Mouse (Mus musculus) hindbrain, embryonic 16.5 days (tissue): ENCODE data around the gene Usp30. TPM values are rescaled to one million over a fixed set of nuclear protein-coding genes. Genes with fewer than 3 reads are reported as not detected.

Experiments
- ATAC-seq: fragments of 200-750 bp; cut with Nextera tagmentation; 2 replicates; pipeline ENCODE4 v1.8.0; 2017; ENCODE audit warnings: moderate TSS enrichment, moderate library complexity
- H3K27ac ChIP-seq: fragments of 300-500 bp; sonication (generic); 2 replicates; pipeline ENCODE4 v1.5.1; 2014; ENCODE audit warnings: low read depth, mild to moderate bottlenecking, control low read depth, low read length, moderate library complexity
- H3K27me3 ChIP-seq: fragments of 300-500 bp; sonication (generic); replicated peaks from 2 replicates; pipeline ENCODE4 v1.6.1; 2014; ENCODE audit warnings: low read length; ENCODE audit not compliant: control insufficient read depth, insufficient read depth
- H3K36me3 ChIP-seq: fragments of 300-500 bp; sonication (generic); 2 replicates; pipeline ENCODE4 v1.6.1; 2014; ENCODE audit warnings: mild to moderate bottlenecking, low read length, moderate library complexity, mixed read lengths; ENCODE audit not compliant: control insufficient read depth, insufficient read depth
- H3K4me1 ChIP-seq: fragments of 300-500 bp; sonication (generic); 2 replicates; pipeline ENCODE4 v1.6.1; 2014; ENCODE audit warnings: low read depth, low read length; ENCODE audit not compliant: control insufficient read depth, insufficient read depth
- H3K4me2 ChIP-seq: fragments of 300-500 bp; sonication (generic); 2 replicates; pipeline ENCODE4 v1.6.1; 2014; ENCODE audit warnings: mild to moderate bottlenecking, low read length, control low read depth, moderate library complexity
- H3K4me3 ChIP-seq: fragments of 300-500 bp; sonication (generic); 2 replicates; pipeline ENCODE4 v1.5.1; 2014; ENCODE audit warnings: mild to moderate bottlenecking, low read length, control low read depth, moderate library complexity
- H3K9ac ChIP-seq: fragments of 300-500 bp; sonication (generic); 2 replicates; pipeline ENCODE4 v1.6.1; 2014; ENCODE audit warnings: low read depth, mild to moderate bottlenecking, control low read depth, low read length, moderate library complexity
- H3K9me3 ChIP-seq: fragments of 300-500 bp; sonication (generic); 2 replicates; pipeline ENCODE4 v1.6.1; 2014; ENCODE audit warnings: mild to moderate bottlenecking, low read length, moderate library complexity; ENCODE audit not compliant: control insufficient read depth
- WGBS: fragments of 180-500 bp; shearing (Covaris S2); extraction: QIAGEN DNeasy Blood & Tissue Kit; methylation state at CpG from one replicate; pipeline ENCODE4 v1.1.7; 2014; 5-methylcytosine and 5-hydroxymethylcytosine counted together
- polyA plus RNA-seq: library from polyadenylated mRNA; unstranded; fragments of >200 nt; fragmentation: Nextera tagmentation; extraction: Ambion mirVana; gene quantifications from 2 replicates; pipeline ENCODE4 v1.2.1, GENCODE M21; 2015

Usp30 gene
- polyA plus RNA-seq, 1 experiment from 2014 or later: 18.6 TPM

DNA sequence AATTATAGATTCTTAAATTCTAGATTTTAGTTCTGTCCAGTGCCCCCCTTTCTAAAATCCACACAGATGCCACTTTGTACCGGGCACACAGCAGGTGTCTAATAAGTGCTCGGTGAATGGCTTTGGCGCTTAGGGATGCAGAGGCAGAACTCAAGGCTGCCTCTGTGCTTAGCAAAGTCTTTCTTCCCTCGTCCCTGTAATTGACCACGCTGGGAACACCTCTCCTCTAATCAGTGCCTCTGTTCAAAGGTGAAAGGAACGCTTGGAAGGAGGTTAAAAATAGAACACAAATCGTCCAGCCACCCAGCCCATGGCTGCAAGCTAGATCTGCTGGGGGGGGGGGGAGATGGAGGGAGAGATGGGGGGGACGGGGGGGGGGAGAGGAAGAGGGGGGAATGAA, 24.8 kb upstream of the Usp30 start:
- Histone ChIP-seq H3K36me3 (peaks cover 6% of the 10 kb centered on the region), H3K27ac (no peak overlapping the region), H3K9ac (no peak overlapping the region), H3K27me3 (no peaks in the 10 kb centered on the region), H3K4me1 (no peaks in the 10 kb centered on the region), H3K4me2 (no peak overlapping the region), H3K4me3 (no peak overlapping the region), H3K9me3 (no peaks in the 10 kb centered on the region)
- ATAC-seq: no peak
- 24% methylated on average over 8 of the region's 8 CpGs for WGBS

DNA sequence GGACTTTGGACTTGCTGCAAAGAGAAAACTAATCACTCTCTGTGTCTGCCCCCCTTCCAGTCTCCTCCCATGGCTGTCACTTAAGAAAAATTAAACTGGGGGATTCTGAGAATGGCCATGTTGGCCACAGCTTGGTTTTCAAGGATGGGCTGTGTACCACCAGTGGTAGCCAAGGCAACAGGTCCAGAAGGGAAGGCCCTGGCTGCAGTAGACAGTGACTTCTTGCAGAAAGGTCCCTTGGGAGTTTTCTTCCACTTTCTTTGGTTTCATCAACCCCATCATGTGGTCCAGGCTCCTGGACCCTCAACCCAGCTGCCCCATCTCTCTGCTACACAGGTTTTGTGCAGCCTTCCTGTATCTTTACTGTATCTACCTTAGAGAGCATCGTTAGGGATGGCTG, 24.4 kb upstream of the Usp30 start:
- ATAC-seq: no peak
- no peak overlapping the region for H3K9ac ChIP-seq
- no peaks in the 10 kb centered on the region for H3K27me3 ChIP-seq
- H3K4me2 ChIP-seq: no peak overlapping the region
- H3K27ac ChIP-seq: no peak overlapping the region
- H3K4me3 ChIP-seq: no peak overlapping the region
- H3K4me1 ChIP-seq: no peaks in the 10 kb centered on the region
- WGBS: 81% methylated on average over 1 of the region's 1 CpGs
- no peaks in the 10 kb centered on the region for H3K9me3 ChIP-seq
- peaks cover 6% of the 10 kb centered on the region for H3K36me3 ChIP-seq

DNA sequence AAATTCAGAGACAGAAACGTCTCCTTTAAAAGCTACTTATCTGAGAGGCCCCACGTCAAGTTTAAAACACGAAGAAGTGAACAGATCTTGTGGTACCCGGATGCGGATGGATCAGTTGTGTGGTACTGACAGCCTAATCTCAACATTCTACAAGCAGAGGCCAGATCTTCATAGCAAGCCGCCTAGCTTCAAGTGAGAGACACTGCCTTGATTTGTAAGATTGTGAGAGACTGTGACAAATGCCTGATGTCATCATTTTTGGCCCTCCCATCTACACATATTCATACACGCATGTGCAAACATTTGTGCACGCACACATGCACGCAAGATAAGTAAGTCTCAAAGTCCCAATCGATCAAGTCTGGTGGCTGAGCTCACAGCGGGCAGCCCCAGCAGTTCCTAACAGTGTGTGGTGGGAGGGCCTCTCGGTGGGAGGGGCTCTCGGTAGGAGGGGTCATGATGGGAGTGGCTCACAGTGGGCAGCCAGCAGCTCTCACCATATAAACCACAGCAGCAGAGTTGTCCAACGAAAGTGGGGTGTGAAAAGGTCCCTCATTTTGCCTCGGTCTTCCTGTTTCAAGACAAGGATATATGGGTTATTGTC, 23.8 kb upstream of the Usp30 start:
- no peak overlapping the region for H3K4me3 ChIP-seq
- no peaks in the 10 kb centered on the region for H3K4me1 ChIP-seq
- H3K9ac ChIP-seq: no peak overlapping the region
- no peaks in the 10 kb centered on the region for H3K9me3 ChIP-seq
- H3K36me3 ChIP-seq: peaks cover 6% of the 10 kb centered on the region
- WGBS: 27% methylated on average over 15 of the region's 15 CpGs
- H3K4me2 ChIP-seq: no peak overlapping the region
- peak; percentile 37; the same call in 1 of the 2 replicates for ATAC-seq
- H3K27ac ChIP-seq: no peak overlapping the region
- H3K27me3 ChIP-seq: no peaks in the 10 kb centered on the region

DNA sequence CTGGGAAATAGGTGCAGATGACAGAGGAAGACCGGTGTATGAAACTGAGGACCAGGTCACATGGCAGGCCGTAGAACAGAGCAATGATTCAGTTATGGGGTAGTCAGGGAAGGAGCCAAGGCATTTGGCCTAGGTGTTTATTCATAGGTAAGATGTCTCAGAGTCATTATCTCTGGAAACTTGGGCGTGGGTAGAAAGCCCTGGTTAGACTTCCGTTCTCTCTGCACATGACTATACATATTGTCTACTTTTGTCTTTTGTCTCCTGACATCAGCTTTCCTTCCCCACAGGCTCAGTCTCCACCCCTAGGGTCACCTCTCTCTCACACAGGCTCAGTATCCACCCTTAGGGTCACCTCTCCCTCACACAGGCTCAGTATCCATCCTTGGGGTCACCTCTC, 21.5 kb upstream of the Usp30 start:
- no peak for ATAC-seq
- no peak overlapping the region for H3K27ac ChIP-seq
- H3K4me2 ChIP-seq: no peak overlapping the region
- H3K9me3 ChIP-seq: no peaks in the 10 kb centered on the region
- no peak overlapping the region for H3K9ac ChIP-seq
- WGBS: 87% methylated on average over 4 of the region's 4 CpGs
- H3K36me3 ChIP-seq: 0 out of 2 replicates have a peak, but pooled peaks cover 3% of the 10 kb centered on the region
- H3K4me1 ChIP-seq: no peaks in the 10 kb centered on the region
- H3K27me3 ChIP-seq: no peaks in the 10 kb centered on the region
- H3K4me3 ChIP-seq: no peak overlapping the region

DNA sequence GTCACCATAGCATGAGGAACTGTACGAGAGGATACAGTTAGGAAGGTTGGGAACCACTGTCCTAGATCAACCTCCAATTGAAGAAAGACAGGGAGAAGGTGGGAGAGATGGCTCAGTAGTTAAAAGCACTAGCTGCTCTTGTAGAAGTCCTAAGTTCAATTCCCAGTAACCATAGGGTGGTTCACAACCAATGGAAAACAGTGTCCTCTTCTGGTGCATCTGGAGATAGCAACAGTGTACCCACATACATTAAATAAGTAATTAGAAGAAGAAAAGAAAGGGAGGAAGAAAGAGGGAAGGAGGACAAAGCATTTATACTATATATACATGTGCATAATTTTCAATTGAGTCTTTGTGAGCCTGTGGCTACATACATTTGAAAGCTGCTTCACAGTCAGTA, 20.1 kb upstream of the Usp30 start:
- H3K9me3 ChIP-seq: no peaks in the 10 kb centered on the region
- no peaks in the 10 kb centered on the region for H3K4me1 ChIP-seq
- H3K27ac ChIP-seq: no peak overlapping the region
- H3K36me3 ChIP-seq: 0 out of 2 replicates have a peak, but pooled peaks cover 3% of the 10 kb centered on the region
- WGBS: 76% methylated on average over 1 of the region's 1 CpGs
- H3K4me2 ChIP-seq: no peak overlapping the region
- no peak overlapping the region for H3K4me3 ChIP-seq
- H3K9ac ChIP-seq: no peak overlapping the region
- no peaks in the 10 kb centered on the region for H3K27me3 ChIP-seq
- no peak for ATAC-seq

DNA sequence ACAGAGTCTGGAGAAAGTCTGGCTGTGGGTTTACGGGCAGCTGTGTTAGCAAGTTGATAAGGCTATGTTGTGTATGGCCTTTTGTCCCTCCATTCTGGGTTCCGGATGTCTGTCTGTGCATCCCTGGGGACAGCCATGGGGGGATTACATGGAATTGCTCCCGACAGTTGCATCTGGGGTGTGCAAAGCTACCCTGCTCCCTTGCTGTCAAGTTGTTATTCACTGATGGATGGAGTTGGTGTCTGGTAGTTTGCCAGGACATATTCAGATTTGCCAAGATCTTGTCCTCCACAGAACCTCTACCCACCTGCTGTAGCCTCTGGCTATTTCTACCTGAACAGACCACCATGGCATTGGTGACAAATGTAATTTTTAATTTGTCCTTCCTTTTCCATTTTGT, 19.1 kb upstream of the Usp30 start:
- 71% methylated on average over 3 of the region's 3 CpGs for WGBS

DNA sequence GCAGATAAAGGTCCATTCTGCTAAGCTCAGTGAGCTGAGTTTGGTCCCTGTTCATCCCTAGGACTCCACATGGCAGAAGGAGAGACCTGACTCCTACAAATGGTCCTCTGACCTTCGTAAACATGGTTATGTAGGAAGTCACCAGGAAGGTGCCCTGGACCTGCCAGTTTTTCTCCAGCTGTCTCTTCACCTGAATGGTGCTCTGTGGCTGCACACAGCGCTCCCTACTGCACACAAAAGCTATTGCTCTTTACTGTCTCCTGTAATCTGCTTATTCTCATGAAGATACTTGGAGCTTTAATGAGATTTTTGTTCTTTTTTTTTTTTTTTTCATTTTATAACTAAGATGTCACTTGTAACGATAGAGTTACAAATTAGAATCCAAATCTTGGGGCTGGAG, 18.7 kb upstream of the Usp30 start:
- H3K9me3 ChIP-seq: no peaks in the 10 kb centered on the region
- 52% methylated on average over 3 of the region's 3 CpGs for WGBS
- H3K27me3 ChIP-seq: no peaks in the 10 kb centered on the region
- H3K27ac ChIP-seq: no peak overlapping the region
- peaks cover under 1% of the 10 kb centered on the region; the same call in 1 of the 2 replicates for H3K36me3 ChIP-seq
- H3K9ac ChIP-seq: no peak overlapping the region
- H3K4me1 ChIP-seq: no peaks in the 10 kb centered on the region
- H3K4me3 ChIP-seq: no peak overlapping the region
- no peak for ATAC-seq
- no peak overlapping the region for H3K4me2 ChIP-seq

More for the DNA sequence above, 19.1 kb upstream of the Usp30 start:
- Histone ChIP-seq H3K9ac (no peak overlapping the region), H3K4me1 (no peaks in the 10 kb centered on the region), H3K4me3 (no peak overlapping the region), H3K9me3 (no peaks in the 10 kb centered on the region), H3K27ac (no peak overlapping the region), H3K4me2 (no peak overlapping the region), H3K36me3 (peaks cover 3% of the 10 kb centered on the region; the same call in 1 of the 2 replicates), H3K27me3 (no peaks in the 10 kb centered on the region)
- no peak for ATAC-seq

DNA sequence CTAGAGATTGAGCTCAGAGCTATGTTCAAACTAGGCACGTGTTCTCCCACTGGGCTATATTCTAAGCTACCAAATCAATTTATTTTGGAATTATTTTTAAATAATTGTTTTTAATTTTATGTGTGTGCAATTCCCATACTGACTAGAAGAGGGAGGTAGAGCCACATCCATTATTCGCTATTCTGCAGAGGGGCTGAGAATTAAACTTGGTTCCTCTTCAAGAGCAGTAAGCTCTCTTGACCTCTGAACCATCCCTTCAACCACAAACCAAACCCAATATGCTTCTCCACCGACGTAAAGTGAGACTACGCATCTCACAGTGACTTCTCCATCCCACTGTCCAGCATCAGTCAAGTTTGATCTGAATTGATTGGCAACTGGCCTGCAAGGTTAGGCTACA, 18.1 kb upstream of the Usp30 start:
- no peak overlapping the region for H3K9ac ChIP-seq
- 84% methylated on average over 5 of the region's 5 CpGs for WGBS
- H3K9me3 ChIP-seq: no peaks in the 10 kb centered on the region
- no peaks in the 10 kb centered on the region for H3K4me1 ChIP-seq
- ATAC-seq: no peak
- no peaks in the 10 kb centered on the region; the same call in 1 of the 2 replicates for H3K36me3 ChIP-seq
- no peaks in the 10 kb centered on the region for H3K27me3 ChIP-seq
- no peak overlapping the region for H3K4me2 ChIP-seq
- H3K4me3 ChIP-seq: no peak overlapping the region
- H3K27ac ChIP-seq: no peak overlapping the region

DNA sequence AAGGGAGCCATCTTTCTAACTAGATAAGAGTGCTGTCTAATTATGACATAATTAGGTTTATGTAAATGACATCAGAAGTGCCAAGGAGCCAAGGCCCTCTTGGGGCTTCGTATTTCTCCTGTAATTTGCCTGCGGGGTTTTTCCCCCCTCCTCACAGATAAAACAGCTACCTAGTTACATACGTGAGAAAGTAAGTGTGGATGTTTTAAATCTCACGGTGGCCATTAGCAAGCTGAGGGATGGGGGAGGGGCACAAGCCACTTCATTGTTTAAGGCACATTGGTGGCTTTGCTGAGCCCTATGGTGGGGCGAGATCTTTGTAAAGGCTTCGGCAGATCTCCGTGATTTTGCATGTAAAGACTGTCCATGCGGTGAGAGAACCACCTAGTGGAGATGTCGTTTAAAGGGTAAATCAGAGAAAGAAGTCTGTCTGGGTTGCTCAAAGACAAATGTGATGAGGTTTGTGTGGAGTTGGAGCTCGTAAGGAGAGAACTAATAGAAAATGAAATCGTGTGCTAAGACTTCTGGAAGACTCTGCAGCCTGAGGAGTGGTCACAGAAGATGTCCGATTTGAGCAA, 16.4 kb upstream of the Usp30 start:
- 48% methylated on average over 12 of the region's 12 CpGs for WGBS

More for the DNA sequence above, 16.4 kb upstream of the Usp30 start:
- Histone ChIP-seq H3K4me2 (no peak overlapping the region), H3K36me3 (peaks cover 5% of the 10 kb centered on the region), H3K9me3 (no peaks in the 10 kb centered on the region), H3K27ac (no peak overlapping the region), H3K27me3 (no peaks in the 10 kb centered on the region), H3K4me1 (no peaks in the 10 kb centered on the region), H3K4me3 (no peak overlapping the region), H3K9ac (no peak overlapping the region)
- no peak for ATAC-seq
